Mouse (Mus musculus): ENCODE results near the gene Pde7b.

- no peak for TF ChIP-seq EP300 (IDR thresholded peaks at IDR 0.05; ENCODE audit: low read depth)
- TF ChIP-seq CTCF (IDR thresholded peaks at IDR 0.05; ENCODE audit: low read depth), result no peak
Observed at GRCm38 (mm10) chr10:20575002-20575401, 149.9 kb downstream of the Pde7b start.
